Mouse (Mus musculus) embryo, embryonic 10.5 days (tissue): ENCODE measurements around the gene Srsf9.

ENCODE experiments used
- DNase-seq: peaks from one replicate; pipeline ENCODE4 v3.0.0-alpha.2; 2015; ENCODE audit warnings: low spot score

Gene Srsf9

GRCm38 (mm10) chr5:115326256-115326831 is 633 bp upstream of the Srsf9 start:
- no peak for DNase-seq

DNA sequence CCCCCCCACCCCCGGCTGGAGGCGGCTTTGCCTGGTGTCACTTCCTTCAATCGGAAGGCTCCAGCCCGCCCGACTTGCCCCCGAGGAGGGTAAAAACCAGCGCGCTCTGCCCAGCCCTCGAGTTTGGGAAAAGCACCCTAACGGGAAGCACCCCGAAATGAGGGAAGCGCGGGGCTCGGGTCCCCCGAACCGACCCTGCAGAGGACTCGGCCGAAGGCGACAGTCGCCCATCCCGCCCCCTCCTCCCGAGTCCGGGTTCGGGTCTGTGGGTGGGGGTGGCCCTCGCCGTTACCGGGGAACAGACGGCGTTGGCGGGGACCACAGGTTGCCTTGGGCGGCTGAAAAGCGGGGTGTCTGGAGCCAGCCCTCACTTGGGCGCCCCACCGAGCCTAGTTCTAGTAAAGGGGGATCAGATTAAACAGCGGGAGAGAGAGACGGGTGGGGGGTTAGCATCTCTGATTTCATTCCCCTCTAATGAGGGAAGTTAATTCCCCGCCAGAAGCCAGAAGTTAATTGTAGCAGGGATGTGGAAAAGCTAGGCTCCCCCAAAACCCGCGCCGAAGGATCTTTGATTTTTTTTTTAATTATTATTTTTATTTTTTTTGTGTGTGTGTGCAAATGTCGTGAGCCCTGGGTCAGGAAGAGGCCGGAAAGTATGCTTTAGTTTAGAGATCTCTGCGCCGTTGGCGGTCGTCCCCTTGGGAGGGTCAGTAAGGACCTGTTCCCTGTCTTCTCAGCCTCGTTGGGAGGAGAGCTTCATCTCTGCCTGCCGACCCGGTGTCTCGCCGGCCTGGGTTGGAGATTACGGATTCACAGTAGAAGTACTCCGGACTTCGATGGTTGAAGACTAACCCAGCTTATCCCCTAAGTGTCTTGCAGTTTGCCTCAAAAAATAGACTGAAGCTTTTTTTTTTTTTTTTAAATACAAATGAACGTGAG is 902 bp downstream of the Srsf9 start:
- peak; percentile 44 for DNase-seq

GRCm38 (mm10) chr5:115330955-115331354 is 4.0 kb downstream of the Srsf9 start:
- DNase-seq = no peak

GRCm38 (mm10) chr5:115333626-115334025 is 6.6 kb downstream of the Srsf9 start:
- no peak for DNase-seq

GRCm38 (mm10) chr5:115340007-115340406 is 13.0 kb downstream of the Srsf9 start:
- DNase-seq = no peak

GRCm38 (mm10) chr5:115340577-115341313 is 13.8 kb downstream of the Srsf9 start, which contains the start of the genes Gatc and Triap1:
Gatc (minus strand) TSS chr5:115341178.
Triap1 (plus strand) TSS chr5:115341225.
- DNase-seq = peak; percentile 93

DNA sequence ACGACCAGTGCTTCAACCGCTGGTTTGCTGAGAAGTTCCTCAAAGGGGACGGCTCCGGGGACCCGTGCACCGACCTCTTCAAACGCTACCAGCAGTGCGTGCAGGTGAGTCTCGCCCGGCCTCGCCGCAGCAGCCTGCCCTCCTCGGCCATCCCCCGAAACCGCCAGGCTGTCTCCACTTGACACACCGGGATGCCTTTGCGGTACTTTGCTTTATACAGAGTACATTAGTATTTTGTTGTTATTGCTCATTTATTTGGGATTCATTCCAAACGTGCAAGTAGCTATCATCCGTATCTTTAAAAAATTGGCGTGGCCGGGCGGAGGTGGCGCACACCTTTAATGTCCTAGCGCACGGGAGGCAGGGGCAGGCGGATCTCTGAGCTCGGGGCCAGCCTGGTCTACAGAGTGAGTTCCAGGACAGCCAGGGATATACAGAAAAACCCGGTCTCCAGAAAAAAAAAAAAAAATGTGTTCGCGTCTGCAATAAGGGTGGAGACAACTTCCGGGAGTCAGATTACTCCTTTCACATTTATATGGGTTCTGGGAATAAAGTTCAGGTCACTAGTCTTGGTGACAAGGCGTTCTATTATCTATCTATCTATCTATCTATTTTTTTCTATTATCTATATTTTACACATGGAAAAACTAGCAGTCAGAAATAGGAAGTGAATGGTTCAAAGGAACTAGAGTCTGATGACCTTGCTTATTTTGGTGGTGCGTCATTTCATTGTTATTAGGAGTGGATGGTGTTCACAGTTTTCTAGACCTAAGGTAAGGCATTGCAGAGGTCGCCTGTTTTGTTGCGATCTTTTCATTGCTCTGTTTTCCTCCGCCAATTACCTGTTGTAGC is 14.6 kb downstream of the Srsf9 start:
- DNase-seq = no peak

GRCm38 (mm10) chr5:115347564-115347963 is 20.6 kb downstream of the Srsf9 start:
- DNase-seq = peak; percentile 92

DNA sequence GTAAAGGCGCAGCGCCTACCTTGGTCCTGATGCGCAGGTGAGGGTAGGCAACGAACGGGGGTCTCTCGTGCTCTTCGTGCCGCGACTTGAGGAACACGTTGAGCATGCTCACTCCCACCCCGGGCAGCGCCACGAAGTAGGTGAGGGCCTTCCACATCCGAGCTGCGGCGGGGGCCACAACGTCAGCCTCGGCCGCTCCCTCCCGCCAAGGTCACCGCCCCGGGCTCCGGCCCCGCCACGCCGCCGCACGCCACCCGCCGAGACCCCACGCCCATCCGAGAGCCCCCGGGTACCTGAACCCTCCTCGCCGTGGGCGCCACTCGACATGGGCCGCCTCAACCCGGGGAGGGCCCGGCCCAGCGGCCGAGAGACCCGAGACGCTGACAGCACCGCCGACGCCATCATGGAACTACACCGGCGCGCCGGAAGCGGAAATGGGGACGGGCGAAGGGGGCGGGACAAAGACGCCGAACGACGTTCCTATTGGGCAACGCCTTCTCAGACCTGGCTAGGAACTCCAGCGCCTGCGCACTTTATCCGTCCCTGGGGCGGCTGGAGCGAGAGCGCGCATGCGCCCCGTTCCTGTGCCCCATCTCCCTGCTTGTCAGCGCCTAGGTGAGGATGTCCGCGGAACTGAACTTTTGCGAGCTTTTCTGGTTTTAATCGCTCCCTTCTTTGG is 21.7 kb downstream of the Srsf9 start, which contains the start of gene Cox6a1:
Gene Cox6a1, minus strand, starts transcription at position 436 of the 679 bp plus-strand sequence.
- peak; percentile 100 for DNase-seq

DNA sequence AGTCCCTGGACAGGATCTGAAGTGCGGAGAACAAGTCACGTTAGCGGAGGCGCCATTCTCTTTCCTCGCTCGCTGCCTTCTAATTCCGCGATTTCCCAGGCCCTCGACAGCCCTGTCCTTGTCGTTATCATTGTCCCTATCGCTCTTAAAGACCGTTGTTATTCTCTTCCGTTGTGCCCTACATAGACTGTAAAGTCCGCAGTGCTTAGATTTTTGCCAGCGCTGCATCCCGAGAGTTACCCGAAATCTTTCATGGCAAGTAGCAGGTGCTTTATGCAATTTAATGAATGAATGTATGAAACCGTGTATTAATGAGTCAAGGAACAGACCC is 22.2 kb downstream of the Srsf9 start:
- DNase-seq = no peak

- no peak for DNase-seq
Observed at GRCm38 (mm10) chr5:115351348-115351747, 24.4 kb downstream of the Srsf9 start.

DNA sequence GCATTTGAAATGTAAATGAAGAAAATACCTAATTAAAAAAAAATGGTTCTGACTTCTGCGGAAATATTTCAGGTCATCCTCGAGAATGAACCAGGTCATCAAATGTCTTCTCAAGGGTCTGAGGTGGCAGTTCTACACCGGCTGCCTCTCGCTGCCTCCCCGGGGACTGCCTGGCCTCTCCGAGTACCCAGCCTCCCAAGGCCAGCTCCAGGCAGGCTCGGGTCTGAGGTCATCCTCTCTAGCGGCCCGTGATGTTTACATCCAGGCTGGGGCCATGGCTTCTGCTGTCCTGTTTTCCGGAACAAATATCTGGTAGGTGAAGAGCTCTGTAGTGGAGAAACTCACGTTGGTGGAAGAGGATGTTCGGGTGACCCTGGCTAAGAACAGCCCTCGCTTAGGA is 28.1 kb downstream of the Srsf9 start:
- DNase-seq = no peak

- DNase-seq = peak; percentile 91
Observed at GRCm38 (mm10) chr5:115358872-115359271, 31.9 kb downstream of the Srsf9 start.

DNA sequence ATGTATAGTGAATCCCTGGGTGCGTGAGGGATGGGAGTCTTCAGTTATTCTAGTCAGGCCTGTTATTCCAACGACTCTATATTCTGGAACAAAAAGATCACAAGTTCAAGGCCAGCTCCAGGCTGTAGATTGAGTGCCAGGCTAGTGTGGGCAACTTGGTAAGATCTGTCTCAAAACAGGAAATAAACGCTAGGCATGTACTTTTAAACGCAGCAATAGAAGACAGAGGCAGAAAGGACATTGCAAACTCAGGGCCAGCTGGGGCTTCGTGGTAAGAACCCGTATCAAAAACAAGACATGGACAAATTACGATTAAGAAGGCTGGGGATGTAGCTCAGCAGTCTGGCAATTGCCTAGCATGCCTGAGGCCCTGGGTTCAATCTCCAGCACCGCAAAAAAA is 32.5 kb downstream of the Srsf9 start:
- no peak for DNase-seq

GRCm38 (mm10) chr5:115359851-115360372 is 32.9 kb downstream of the Srsf9 start:
- no peak for DNase-seq

DNA sequence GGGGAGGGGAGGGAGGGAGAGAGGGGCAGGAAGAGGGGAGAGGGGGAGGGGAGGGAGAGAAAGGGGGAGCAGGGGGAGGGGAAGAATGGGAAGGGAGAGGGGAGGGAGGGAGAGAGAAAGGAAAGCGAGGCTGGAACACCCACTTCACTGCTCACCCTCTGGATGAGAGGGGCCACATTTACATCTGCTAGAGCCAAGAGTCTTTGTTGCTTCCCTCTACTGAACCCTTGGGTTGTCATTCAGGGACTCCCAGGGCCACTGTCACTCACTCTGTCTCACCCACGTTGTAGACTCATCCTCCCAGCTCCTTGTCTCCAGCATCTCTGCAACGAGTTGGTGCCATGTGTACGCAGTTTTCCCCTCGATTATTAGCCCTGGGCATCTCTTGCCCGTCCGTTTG is 35.2 kb downstream of the Srsf9 start:
- no peak for DNase-seq

DNA sequence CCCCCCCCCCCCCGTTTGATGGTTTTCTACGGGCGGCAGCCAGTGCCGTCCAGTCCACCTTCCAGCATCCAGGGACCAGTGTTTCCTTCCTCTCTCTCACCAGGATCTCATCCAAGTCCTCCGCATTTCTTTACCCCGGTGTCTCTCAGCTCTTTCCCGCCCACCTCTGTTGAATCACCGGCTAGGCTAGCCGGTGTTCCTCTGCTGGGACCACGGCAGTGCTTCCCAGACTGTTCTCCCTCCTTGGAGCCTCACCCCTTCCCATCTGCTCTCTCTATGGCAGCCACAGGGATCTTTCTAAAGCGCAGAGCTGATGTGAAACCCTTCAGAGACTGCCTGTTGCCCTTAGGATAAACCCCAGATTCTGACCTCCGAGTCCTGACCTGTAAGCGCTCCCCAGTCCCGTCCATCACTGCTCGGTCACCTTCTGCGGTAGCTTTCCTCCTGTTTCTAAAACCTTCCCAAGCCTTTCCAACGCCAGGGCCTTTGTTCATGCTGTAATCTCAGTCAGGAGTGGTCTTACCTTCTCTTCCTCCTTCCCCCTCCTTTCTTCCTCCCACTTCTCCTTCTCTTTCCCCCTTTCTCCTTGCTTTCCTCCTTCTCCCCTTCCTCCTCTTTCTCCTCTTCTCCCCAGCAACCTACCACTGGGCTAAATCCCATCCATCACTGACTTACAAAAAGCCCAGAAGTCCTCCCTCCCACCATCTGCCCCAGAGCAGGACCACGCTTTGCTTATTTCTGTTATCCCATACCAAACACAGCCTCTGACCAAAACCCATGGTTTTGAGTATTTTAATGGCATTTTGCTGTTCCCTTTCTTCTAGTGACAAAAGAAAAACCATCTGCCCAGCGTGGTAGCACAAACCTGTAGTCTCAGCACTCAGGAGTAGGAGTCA is 36.1 kb downstream of the Srsf9 start:
- DNase-seq = peak; percentile 59

DNA sequence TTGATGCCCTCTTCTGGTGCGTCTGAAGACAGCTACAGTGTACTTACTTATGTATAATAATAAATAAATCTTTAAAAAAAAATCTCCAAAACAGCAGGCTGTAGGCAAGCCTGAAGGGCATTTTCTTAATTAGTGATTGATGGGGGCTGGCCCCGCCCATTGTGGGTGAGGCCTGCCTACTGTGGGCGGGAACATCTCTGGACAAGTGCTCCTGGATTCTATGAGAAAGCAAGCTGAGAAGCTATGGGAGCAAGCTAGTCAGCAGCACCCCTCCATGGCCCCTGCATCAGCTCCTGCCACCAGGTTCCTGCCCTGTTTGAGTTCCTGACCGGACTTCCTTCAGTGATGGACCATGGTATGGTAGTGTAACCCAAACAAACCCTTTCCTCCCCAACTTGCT is 37.8 kb downstream of the Srsf9 start:
- DNase-seq = no peak

DNA sequence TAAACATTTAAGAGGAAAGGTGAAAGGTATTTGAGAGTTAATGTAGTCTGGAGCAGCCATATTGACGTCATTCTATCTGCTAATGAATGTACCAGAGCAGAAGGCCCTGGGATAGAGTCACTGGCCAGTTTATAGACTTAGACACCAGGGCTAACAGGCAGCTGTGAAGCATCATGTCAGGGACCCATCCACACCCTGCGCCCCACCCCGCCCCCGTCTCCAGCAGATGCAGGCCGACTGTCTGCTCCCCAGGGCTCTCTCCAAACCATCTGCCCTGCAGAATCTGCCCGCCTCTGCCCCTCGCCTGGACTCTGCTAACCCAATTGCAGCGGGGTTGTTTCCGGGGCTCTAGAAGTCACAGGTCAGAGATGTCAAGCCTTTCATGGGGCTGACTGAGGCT is 44.8 kb downstream of the Srsf9 start:
- DNase-seq = peak; percentile 50
